Mouse (Mus musculus): ENCODE data around the gene Dync1li1.
A peak's percentile ranks its signal among the peaks of the same experiment; 100 is the strongest.

- TF ChIP-seq POLR2A (IDR thresholded peaks at IDR 0.05; ENCODE audit: extremely low read depth, insufficient read depth, low read length) (0 out of 2 replicates have a peak, but pooled peaks have one; percentile 41), CTCF (IDR thresholded peaks at IDR 0.05; ENCODE audit: extremely low read depth, insufficient read depth, low read length) (peak; percentile 78)
Measured at GRCm38 (mm10) chr9:114752863-114753484, 64.4 kb downstream of the Dync1li1 start.

Measured in cortical plate, adult 2 months (tissue).